Mouse (Mus musculus) hindbrain, embryonic 15.5 days (tissue): ENCODE results near the gene Enah. TPM values are rescaled to one million over a fixed set of nuclear protein-coding genes. Genes with fewer than 3 reads are reported as not detected.

Experiments used
- ATAC-seq: fragments of 200-750 bp; cut with Nextera tagmentation; 2 replicates; pipeline ENCODE4 v1.8.0; 2017; ENCODE audit warnings: low read depth, moderate number of reproducible peaks, moderate TSS enrichment; ENCODE audit not compliant: low FRiP score
- H3K27ac ChIP-seq: fragments of 300-500 bp; sonication (generic); replicated peaks from 2 replicates; pipeline ENCODE4 v1.5.1; 2015; ENCODE audit warnings: mild to moderate bottlenecking, inconsistent platforms
- H3K27me3 ChIP-seq: fragments of 300-500 bp; sonication (generic); 2 replicates; pipeline ENCODE4 v1.6.1; 2015; ENCODE audit warnings: control low read depth, inconsistent platforms
- H3K36me3 ChIP-seq: fragments of 300-500 bp; sonication (generic); 2 replicates; pipeline ENCODE4 v1.6.1; 2015; ENCODE audit warnings: control low read depth, inconsistent platforms
- H3K4me1 ChIP-seq: fragments of 300-500 bp; sonication (generic); replicated peaks from 2 replicates; pipeline ENCODE4 v1.6.1; 2015; ENCODE audit warnings: control low read depth, inconsistent platforms
- H3K4me2 ChIP-seq: fragments of 300-500 bp; sonication (generic); 2 replicates; pipeline ENCODE4 v1.6.1; 2015; ENCODE audit warnings: moderate library complexity, mild to moderate bottlenecking, inconsistent platforms
- H3K4me3 ChIP-seq: fragments of 300-500 bp; sonication (generic); 2 replicates; pipeline ENCODE4 v1.5.1; 2015; ENCODE audit warnings: mild to moderate bottlenecking, inconsistent platforms
- H3K9ac ChIP-seq: fragments of 300-500 bp; sonication (generic); 2 replicates; pipeline ENCODE4 v1.6.1; 2015; ENCODE audit warnings: inconsistent platforms
- H3K9me3 ChIP-seq: fragments of 300-500 bp; sonication (generic); 2 replicates; pipeline ENCODE4 v1.6.1; 2016; ENCODE audit warnings: control low read depth, inconsistent platforms
- WGBS: fragments of 180-500 bp; shearing (Covaris S2); methylation state at CpG from one replicate; pipeline ENCODE4 v1.1.7; 2015; 5-methylcytosine and 5-hydroxymethylcytosine counted together
- polyA plus RNA-seq: library from polyadenylated mRNA; unstranded; fragments of >200 nt; fragmentation: Nextera tagmentation; extraction: Ambion mirVana; gene quantifications from 2 replicates; pipeline ENCODE4 v1.2.1, GENCODE M21; 2015

Enah gene
- polyA plus RNA-seq, 1 experiment from 2014 or later, result 30.5 TPM

DNA sequence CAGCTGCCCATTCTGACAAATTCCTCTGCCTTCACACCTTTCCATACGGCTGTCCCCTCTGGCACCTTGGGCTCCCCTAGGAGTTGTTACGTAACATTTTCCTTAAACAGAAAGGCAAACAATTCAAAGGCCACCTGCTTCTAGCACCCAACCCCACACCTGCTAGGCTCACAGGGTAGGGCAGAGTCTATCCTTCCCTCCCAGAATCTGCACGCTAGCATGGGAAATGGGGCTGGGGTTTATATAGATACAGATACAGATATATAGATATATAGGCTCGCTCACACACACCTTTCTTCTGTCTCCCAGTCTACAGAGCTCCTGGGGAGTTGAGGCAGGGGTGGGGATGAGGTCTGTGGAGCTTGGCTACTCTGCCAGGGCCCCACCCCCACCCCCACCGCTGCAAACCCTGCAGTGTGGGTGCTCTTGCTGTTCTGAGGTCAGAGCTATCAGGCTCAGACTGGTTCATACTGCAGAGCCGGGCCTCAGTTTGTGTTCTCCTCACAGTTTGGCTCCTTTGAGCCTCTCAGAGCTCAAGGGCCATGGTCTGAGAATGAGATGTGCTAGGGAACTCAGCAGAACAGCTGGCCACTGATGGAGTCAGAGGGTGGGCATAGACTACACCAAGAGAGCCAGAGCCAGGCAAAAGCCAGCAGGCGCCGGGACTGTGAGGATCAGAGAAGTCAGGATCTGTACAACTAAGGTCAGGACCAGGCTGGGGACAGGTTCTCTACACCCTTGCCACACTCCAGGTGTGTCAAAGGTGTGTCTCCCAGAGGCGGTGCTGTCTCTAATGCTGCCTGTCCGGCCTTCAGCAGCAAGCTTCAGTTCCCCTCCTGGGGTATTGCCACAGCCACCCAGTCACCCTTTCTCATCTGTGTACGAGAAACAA, 154.6 kb downstream of the Enah start:
- Histone ChIP-seq H3K27ac (no peak overlapping the region), H3K9ac (no peak overlapping the region), H3K27me3 (no peaks in the 10 kb centered on the region), H3K4me2 (no peak overlapping the region), H3K36me3 (no peaks in the 10 kb centered on the region), H3K4me1 (no peaks in the 10 kb centered on the region), H3K4me3 (no peak overlapping the region), H3K9me3 (no peaks in the 10 kb centered on the region)
- WGBS, result 80% methylated on average over 11 of the region's 11 CpGs
- no peak for ATAC-seq

DNA sequence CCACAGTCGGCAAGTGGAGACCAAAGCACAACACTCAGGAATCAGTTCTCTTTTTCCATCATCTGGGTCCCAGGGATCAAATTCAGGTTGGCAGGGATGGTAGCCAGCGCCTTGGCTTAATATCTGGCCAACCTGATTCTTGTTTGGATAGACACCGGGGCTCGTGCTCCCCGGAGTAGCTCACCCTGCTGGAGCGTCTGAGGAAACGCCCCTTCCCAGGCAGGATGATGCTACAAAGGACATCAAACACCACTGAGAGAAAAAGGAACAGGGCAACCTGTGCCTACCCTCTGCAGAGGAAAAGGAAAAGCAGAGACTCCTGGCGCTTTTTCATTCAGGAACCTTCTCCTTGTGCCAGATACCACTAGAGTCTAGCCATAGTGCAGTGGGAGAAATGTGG, 156.4 kb downstream of the Enah start:
- WGBS, result 35% methylated on average over 8 of the region's 8 CpGs
- no peak for ATAC-seq

DNA sequence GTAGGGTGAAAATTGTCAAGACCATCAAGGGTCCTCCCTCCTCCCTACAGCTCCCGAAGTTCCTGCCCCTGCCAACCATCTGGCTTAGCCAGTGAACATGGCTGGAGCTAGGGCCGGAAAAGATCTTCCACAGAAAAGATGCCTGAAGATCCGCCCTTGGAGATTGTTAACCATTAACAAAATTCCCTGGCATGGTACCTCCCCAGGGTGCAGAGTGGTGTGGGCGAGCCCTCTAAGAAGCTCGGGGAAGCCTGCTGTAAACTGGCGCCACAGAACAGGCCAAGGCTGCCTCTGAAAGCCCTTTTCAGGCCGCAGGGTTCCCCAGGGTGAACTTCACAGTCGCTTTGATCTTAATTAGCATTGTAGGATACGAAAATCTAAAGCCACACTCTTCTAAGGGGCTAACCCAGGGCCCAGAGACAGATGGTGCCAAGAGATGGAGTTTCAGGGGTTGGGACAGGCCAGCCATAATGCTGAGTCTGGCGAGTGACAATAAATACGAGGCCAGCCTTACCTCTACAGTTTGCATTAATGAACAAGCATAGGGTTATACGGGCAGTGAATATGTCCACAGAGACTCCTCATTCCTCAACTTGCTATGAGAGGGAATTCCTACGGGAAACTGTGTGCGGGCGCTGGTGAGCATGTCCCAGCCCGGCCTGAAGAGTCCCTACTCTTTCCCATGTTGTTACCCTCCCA, 157.0 kb downstream of the Enah start:
- Histone ChIP-seq H3K4me2 (no peak overlapping the region), H3K27ac (no peak overlapping the region), H3K36me3 (no peaks in the 10 kb centered on the region), H3K4me1 (no peaks in the 10 kb centered on the region), H3K27me3 (no peaks in the 10 kb centered on the region), H3K9ac (no peak overlapping the region), H3K4me3 (no peak overlapping the region), H3K9me3 (no peaks in the 10 kb centered on the region)
- 40% methylated on average over 16 of the region's 16 CpGs for WGBS
- no peak for ATAC-seq

More for the DNA sequence above, 156.4 kb downstream of the Enah start:
- Histone ChIP-seq H3K4me3 (no peak overlapping the region), H3K4me2 (no peak overlapping the region), H3K9ac (no peak overlapping the region), H3K36me3 (no peaks in the 10 kb centered on the region), H3K27me3 (no peaks in the 10 kb centered on the region), H3K27ac (no peak overlapping the region), H3K4me1 (no peaks in the 10 kb centered on the region), H3K9me3 (no peaks in the 10 kb centered on the region)

DNA sequence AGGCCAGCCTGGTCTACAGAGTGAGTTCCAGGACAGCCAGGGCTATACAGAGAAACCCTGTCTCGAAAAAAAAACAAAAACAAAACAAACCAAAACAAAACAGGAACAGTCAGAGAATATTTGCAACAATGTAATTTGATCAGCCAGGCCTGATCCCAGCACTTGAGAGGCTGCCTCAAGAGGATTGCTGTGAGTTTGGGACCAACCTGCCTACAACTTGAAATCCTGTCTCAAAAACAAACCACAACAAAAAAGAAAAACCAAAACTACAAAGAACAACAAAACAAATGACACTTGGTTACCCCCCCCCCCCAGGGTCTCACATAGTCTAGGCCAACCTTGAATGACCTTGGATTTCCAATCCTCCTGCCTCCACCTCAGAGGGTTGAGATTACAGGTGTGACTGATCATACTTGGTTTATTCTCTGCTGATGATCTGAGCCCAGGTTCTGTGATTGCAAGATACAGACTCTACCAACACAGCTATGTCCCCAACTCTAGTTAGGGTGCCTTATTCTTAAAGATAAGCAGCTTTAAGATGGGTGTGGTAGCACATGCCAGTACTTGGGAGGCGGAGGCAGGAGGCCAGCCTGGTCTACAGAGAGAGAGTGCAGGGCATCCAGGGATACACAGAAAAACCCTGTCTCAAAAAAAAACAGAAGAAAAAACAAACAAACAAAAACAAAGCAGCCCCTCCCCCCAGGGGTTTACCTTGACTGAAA, 158.4 kb downstream of the Enah start:
- no peaks in the 10 kb centered on the region for H3K4me1 ChIP-seq
- no peaks in the 10 kb centered on the region for H3K27me3 ChIP-seq
- no peak overlapping the region for H3K4me3 ChIP-seq
- ATAC-seq, result no peak
- H3K36me3 ChIP-seq, result no peaks in the 10 kb centered on the region
- H3K9me3 ChIP-seq, result no peaks in the 10 kb centered on the region
- H3K9ac ChIP-seq, result no peak overlapping the region
- 84% methylated on average over 2 of the region's 2 CpGs for WGBS
- H3K27ac ChIP-seq, result no peak overlapping the region
- H3K4me2 ChIP-seq, result no peak overlapping the region

DNA sequence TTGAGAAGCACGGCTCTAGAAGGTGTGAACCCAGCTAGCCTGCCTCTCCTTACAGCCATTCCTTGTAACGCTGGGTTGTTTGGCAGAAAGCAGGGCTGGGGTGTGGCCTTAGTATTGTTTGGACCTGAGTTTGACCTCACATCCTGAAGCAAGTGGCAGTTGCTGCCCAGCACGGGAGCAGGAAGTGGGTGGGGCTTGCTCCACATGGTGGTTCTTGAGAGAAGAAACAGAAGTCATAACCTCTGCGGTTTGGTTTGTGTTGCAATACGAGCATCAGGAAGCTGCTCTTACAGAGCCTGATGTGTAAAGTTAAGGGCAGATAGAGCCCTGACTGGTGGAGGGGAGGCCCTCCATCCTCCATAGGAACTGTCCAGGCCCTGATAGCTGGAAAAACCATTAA, 159.1 kb downstream of the Enah start:
- H3K9me3 ChIP-seq, result no peaks in the 10 kb centered on the region
- no peak overlapping the region for H3K4me2 ChIP-seq
- 48% methylated on average over 5 of the region's 5 CpGs for WGBS
- no peak overlapping the region for H3K27ac ChIP-seq
- H3K36me3 ChIP-seq, result no peaks in the 10 kb centered on the region
- H3K9ac ChIP-seq, result no peak overlapping the region
- no peak for ATAC-seq
- H3K27me3 ChIP-seq, result no peaks in the 10 kb centered on the region
- no peak overlapping the region for H3K4me3 ChIP-seq
- no peaks in the 10 kb centered on the region for H3K4me1 ChIP-seq

DNA sequence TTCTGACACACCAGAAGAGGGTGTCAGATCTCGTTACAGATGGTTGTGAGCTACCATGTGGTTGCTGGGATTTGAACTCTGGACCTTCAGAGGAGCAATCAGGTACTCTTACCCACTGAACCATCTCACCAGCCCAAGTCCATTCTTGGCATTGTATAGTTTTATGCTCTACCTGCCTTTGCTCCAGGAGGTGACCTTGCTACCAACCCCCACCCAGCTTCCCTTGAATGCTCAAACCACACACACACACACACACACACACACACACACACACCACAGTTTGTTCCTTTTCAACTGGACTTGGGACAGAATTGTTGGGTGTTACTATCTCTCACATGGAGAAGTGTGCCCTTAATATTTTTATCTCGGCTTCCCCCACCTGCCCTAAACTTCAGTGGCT, 163.5 kb downstream of the Enah start:
- 84% methylated on average over 2 of the region's 2 CpGs for WGBS

DNA sequence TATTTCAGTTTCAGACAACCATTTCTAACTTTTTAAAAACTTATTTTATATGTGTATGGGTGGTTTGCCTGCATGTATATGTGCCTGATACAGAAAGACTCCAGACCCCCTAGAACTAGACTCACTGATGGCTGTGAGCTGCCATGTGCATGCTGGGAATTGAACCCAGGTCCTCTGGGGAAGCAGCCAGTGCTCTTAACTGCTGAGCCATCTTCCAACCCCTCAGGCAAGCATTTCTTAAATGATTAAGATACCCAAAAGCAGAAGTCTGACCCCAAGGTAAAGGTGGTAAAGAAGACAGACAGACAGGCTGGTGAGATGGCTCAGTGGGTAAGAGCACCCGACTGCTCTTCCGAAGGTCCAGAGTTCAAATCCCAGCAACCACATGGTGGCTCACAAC, 165.0 kb downstream of the Enah start:
- Histone ChIP-seq H3K27ac (no peak overlapping the region), H3K4me3 (no peak overlapping the region), H3K36me3 (no peaks in the 10 kb centered on the region), H3K4me1 (peaks cover 6% of the 10 kb centered on the region; the same call in 1 of the 2 replicates), H3K27me3 (no peaks in the 10 kb centered on the region; the same call in 1 of the 2 replicates), H3K9ac (no peak overlapping the region), H3K9me3 (no peaks in the 10 kb centered on the region), H3K4me2 (no peak overlapping the region)
- ATAC-seq, result no peak
- 93% methylated on average over 2 of the region's 2 CpGs for WGBS

More for the DNA sequence above, 163.5 kb downstream of the Enah start:
- Histone ChIP-seq H3K4me2 (no peak overlapping the region), H3K9me3 (no peaks in the 10 kb centered on the region), H3K27me3 (no peaks in the 10 kb centered on the region; the same call in 1 of the 2 replicates), H3K4me3 (no peak overlapping the region), H3K9ac (no peak overlapping the region), H3K36me3 (no peaks in the 10 kb centered on the region), H3K27ac (no peak overlapping the region), H3K4me1 (peaks cover 6% of the 10 kb centered on the region; the same call in 1 of the 2 replicates)
- ATAC-seq, result no peak

DNA sequence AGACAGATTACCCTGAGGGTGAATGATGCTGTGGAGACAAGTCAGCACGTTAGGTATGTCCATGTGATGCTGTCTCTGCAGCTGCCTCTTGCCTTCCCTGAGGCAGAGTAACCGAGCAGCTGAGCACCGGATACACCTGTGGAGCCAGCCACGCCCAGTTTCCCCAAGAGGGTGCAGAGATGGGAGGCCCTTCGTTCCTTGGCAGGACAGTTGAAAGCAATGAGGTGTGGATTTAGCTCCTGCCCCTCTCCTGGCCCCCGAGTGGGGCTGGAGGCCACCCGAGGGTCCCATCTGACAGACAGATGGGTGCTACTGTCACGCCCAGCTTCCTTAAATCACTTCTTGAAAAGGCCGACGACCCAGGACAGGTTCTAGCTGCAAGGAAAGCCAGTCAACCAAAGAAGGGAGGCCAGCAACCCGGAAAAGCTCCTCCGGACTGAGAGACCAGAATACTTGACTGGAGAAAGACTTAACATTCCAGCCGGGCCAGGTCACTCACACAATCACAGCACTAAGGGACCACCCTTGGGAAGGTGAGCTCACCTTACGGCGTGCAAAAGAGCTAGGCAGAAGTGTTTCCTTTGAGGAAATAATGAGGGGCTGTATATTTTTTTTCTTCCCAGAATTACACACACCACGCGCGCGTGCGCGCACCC, 166.6 kb downstream of the Enah start:
- no peak for ATAC-seq

DNA sequence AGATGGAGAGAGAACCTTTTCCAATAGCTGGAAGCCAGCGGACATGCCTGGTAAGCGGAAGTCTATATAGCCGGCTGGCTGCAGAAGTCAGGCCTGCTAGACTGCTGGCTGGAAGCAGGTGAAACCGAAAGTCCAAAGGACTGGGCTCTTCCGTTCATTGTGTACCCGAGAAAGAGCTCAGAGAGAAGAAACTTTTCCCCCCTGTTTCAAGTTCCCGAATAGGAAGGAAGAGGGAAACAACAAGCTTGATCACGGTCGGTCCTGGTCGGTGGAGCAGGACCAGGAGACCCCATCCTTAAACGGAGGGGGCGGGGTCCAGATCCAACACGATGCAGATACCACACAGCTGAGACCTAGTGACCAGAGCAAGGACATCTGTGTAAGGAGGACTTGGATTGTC, 167.3 kb downstream of the Enah start:
- Histone ChIP-seq H3K36me3 (no peaks in the 10 kb centered on the region), H3K4me1 (peaks cover 6% of the 10 kb centered on the region; the same call in 1 of the 2 replicates), H3K9me3 (no peaks in the 10 kb centered on the region), H3K9ac (no peak overlapping the region), H3K4me3 (no peak overlapping the region), H3K4me2 (no peak overlapping the region), H3K27me3 (no peaks in the 10 kb centered on the region; the same call in 1 of the 2 replicates), H3K27ac (no peak overlapping the region)
- no peak for ATAC-seq
- 58% methylated on average over 13 of the region's 13 CpGs for WGBS

More for the DNA sequence above, 166.6 kb downstream of the Enah start:
- Histone ChIP-seq H3K27ac (no peak overlapping the region), H3K9ac (no peak overlapping the region), H3K36me3 (no peaks in the 10 kb centered on the region), H3K4me1 (peaks cover 6% of the 10 kb centered on the region; the same call in 1 of the 2 replicates), H3K27me3 (no peaks in the 10 kb centered on the region; the same call in 1 of the 2 replicates), H3K4me3 (0 out of 2 replicates have a peak overlapping the region, but pooled peaks have one; percentile 10), H3K4me2 (peak overlapping the region; percentile 44), H3K9me3 (no peaks in the 10 kb centered on the region)
- 18% methylated on average over 20 of the region's 21 CpGs for WGBS

DNA sequence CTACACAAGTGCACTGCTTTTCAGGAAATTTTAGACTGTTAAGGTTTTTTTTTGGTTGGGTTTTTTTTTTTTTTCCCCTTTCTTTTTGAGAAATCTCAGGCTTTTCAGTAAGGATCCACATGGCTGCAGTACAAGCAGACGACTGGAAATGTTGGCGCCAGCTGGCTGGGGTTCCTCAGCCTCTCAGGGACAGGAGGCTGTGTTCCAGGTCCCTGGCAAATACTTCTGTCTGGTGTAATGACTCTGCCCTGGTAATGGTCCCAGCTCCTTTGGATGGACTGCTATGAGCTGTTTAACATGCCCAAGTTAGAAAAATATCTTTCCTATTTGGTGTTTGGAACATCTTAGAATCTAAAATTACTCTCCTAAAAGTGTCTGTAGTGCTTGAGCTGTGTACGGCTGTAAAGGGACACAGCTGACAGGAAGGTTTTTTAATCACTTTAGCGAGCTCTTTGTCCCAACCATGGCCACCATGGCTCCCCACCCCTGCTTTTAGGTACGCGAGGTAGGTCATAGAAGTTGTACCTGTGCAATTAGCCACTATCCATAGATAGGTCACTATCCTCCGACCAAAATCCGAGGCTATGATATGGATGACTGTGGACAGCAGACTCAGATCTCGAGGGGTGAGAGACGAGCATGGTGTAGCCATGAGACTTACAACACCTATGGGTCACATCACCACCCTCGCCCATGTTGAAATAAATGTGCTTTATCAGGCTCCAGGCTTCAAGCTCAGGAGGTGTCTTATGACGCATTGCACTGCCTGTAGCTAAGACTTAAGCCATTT, 168.1 kb downstream of the Enah start:
- Histone ChIP-seq H3K4me1 (peaks cover 6% of the 10 kb centered on the region; the same call in 1 of the 2 replicates), H3K27ac (no peak overlapping the region), H3K4me3 (no peak overlapping the region), H3K9ac (no peak overlapping the region), H3K4me2 (no peak overlapping the region), H3K27me3 (no peaks in the 10 kb centered on the region; the same call in 1 of the 2 replicates), H3K36me3 (no peaks in the 10 kb centered on the region), H3K9me3 (no peaks in the 10 kb centered on the region)
- no peak for ATAC-seq
- WGBS, result 89% methylated on average over 12 of the region's 12 CpGs

DNA sequence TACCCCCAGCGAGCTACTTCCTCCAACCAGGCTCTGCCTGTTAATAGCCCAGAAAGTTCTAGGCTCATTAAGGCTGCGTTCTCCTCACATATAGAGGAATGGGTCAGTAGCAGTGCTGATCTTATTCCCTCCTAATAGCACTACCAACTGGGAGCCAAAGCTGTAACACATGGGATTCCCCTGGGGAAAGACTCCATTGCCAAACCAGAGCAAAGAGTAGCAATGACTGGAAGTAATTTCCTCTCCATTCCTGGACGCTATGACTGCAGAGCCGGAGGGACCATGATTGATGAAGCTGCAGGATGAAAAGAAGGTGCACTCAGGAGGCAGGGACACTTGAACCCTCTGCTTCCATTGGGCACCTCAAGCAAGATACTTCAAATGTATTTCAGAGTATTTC, 169.3 kb downstream of the Enah start:
- Histone ChIP-seq H3K4me3 (no peak overlapping the region), H3K9ac (no peak overlapping the region), H3K9me3 (no peaks in the 10 kb centered on the region), H3K4me1 (peaks cover 6% of the 10 kb centered on the region; the same call in 1 of the 2 replicates), H3K36me3 (no peaks in the 10 kb centered on the region), H3K27ac (no peak overlapping the region), H3K27me3 (no peaks in the 10 kb centered on the region; the same call in 1 of the 2 replicates), H3K4me2 (no peak overlapping the region)
- ATAC-seq, result no peak
- 60% methylated on average over 4 of the region's 4 CpGs for WGBS
